Mouse (Mus musculus): ENCODE data around the gene Sdccag8.
A peak's percentile ranks its signal among the peaks of the same experiment; 100 is the strongest.

Sdccag8 gene

DNA sequence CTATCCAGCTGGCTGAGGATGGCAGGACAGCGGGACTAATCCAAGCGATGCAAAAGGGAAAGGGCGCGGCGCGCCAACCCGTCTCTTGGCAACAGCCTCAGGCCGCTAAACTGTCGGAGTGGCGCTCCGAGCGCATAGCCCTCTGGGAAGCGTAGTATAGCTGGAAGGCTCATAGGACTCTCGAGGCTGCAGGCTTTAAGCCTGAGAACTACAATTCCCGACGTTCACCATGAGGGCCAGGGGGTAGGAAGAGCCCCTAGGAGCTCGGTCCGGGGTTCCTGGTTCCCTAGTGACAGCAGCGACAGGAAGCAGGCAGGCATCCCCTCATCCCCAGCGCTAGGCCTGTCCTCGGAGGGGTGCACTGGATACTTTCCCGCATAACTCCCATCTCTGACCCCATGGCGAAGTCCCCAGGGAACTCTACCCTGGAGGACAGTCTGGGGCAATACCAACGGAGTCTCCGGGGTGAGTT is at the start of gene Sdccag8:
TSS of gene Sdccag8 (plus strand) at position 70 of the 472 bp plus-strand sequence.
- peak; percentile 98 for DNase-seq (ENCODE audit: low read depth, low spot score)

DNA sequence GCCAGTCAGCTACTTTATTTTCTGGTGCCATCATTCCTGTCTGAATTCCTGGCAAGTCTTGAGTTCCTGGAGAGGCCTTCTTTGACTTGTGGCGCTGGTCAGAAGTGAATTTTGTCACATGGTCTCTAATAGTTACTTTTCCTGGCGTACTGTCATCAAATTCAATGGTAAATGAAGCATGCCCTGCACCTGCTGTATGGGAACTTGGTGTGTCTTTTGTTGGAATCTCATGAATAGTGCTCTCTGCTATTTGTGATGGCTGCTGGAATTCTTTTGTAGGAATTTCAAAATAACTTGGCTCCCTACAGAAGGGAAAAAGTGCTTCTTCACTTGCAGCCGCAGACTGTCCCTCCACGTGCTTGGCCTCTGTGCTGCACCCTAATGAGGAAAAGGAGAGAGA is 39.9 kb upstream of the Sdccag8 start:
- DNase-seq (ENCODE audit: low read depth, low spot score) = no peak

DNA sequence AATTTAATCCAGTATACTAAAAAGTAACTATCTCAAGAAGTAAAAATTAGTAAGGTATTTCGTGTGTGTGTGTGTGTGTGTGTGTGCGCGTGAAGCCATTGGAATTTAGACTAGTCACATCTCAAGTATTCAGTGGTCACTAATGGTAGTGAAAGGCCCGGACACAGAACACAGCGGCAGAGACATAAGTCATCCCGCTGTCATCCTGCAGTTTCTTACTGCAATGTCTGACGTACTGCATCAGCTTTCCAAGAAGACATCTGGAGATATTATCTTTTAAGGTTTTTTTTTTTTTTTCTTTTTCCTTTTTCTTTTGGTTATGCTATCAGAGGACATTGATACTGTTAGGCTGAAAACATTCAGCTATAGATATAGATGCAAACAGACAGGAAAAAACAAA is 25.1 kb upstream of the Sdccag8 start:
- no peak for DNase-seq (ENCODE audit: low read depth, low spot score)

DNA sequence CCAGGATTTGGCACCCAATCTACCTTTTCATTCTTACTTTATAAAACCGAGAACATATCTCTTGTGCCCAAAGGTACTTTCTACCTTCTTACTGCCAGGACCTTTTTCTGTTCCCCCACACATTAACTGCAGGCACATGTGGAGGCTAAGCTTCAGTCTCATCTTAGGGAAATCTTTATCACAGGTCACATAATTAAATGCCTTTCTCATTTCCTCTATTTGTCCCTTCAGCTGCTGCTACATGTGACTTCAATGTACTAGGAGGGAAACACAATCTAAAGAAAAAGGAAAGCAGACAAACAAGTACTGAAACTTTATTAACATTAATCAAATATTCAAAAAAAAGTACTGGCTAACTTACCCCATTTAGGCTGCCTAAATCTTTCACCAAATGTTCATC is 22.3 kb upstream of the Sdccag8 start:
- DNase-seq (ENCODE audit: low read depth, low spot score) = no peak

DNA sequence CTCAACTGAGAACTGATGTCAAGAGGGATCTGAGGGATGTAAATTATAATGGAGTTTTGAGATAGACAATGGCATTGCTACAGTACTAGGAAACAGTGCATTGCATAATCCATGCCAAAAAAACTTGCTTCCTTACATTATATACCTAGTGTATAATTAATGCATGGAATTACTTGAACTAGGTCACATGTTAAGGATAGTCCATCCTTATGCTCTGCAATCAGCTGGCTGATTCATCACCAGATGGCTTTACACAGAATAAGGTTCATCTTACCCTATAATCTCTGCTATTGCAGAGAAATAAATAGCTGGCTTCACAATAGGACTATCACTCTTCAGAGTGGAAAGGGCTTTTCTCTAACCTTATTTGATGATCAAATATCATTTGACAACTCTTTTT is 15.8 kb upstream of the Sdccag8 start:
- DNase-seq (ENCODE audit: low read depth, low spot score) = no peak

DNA sequence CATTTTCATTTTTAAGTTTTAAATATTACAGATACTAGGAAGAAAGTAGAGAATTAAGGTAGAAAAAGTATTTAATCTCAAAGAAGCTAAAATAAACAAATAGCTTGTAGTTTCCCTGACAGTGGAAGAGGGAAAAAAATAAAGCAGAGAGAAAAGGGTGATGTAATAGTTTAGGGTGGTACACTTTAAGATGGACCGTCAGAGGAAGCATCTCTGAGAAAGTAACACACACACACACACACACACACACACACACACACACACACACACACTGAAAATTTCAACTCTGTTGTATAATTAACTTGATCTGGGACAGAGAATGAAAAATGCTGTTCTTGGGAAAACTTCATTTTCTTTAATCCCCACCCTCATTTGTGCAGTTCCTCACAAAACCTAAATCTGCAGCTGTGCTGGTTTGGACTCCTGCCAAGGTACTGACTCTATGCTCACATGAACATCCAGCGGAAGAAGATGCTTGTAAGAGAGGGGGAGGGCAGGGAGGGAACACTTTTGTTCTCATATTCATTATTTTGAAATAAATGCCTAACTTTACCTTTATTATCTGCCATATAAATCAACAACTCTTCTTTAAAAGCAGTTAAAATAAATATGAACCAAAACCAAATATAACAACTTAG is 13.6 kb upstream of the Sdccag8 start:
- DNase-seq (ENCODE audit: low read depth, low spot score) = peak; percentile 9

DNA sequence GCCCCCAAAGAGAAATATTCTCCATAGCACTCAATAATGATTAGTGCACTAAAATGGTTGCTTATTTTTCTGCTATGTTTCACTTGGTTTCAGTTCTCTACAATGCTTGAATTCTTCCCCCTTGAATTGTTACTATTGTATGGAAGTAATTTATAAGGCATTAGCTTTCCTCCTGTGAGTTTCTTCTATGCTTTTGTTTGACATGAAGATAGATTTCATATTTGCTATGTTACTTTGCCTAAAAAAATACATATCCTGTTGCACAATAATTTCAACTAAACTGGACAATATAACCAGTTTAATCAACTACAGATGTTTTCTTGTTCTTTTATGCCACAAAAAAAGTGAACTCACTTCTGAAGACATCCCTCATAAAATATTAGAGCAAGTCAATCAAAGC is 4.3 kb upstream of the Sdccag8 start:
- no peak for DNase-seq (ENCODE audit: low read depth, low spot score)

DNA sequence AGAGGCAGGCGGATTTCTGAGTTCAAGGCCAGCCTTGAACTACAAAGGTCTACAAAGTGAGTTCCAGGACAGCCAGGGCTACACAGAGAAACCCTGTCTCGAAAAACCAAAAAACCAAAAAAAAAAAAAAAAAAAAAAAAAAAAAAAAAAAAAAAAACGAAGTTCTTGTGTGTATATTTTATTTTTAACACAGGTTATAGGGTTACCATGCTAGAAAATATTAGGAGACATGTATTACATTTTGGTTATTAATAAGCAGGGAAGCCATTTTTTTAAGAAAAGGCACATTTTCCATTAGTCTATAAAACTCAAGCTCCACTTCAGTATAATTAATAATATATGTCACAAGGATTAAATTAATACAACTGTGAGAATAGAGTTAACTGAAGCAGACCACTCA is 2.6 kb upstream of the Sdccag8 start:
- no peak for DNase-seq (ENCODE audit: low read depth, low spot score)

DNA sequence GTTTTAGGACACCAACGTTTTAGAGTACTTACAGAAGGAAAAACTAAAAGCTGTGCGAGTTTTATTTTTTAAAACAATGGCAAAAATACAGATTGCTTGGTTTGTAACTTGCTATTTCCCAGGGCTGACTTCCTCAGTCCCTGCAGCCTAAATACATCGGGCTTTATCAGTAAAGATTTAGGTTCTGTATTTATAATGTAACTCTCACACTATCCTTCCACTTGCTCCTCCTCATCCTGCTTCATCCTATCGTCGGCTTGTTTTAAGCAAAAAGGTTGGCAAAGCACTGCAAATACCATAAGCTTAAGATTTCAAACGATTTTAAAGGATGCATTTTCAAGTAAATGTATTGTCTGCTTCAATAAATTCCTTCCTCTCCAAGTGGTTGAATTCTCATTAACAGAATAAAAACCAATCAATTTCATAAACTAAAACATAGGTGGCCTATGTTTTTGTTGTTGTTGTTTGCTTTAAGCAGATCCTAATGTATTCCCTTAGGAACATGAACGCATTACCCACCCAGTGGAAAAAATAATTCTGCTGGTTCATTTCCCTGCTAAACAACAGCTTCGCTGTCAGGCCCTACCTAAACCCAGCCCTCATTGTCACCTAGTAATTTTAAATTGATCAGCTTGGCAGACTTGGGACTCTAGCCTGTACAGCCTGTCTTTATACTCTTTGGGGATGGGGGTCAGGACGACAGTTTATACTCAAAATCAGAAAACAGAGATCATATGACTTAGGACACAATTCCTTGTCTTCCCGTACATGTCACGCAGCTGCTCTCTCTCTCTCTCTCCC is 1.8 kb upstream of the Sdccag8 start:
- no peak for DNase-seq (ENCODE audit: low read depth, low spot score)

DNA sequence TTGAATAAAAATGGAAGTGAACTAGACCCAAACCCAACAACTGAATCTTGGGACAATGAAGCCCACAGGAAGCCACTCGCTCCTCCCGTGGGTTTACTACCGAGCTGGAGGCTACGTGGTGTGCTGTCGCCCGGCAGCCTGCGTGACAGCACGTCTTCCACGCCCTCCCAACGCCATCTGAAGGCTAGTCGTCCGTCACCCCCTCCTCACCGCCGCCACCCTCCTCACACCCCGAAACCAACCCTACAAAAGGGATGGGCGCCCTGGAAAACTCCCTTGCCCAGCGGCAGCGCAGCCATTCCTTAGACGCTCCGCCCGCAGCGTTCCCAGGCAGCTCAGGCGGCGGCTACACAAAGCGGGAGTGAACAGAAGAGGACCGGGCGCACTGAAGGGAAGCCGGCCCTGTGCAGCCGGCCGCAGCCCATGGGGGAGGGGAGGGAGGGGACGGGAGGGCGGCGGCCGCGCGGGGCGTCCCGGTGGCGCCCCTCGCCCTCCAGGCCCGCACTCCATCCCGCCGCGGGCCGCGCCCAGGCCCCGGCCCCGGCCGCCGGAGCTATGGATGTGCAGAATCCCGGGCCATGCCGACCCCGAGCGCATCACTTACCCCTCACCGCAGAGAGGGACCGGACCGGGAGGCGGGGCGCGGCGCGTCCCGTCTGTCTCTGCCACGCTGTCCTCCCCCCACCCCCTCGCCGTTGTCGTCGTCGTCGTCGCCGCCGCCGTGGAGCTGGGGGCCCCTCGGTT is 996 bp upstream of the Sdccag8 start:
- peak; percentile 73 for DNase-seq (ENCODE audit: low read depth, low spot score)

DNA sequence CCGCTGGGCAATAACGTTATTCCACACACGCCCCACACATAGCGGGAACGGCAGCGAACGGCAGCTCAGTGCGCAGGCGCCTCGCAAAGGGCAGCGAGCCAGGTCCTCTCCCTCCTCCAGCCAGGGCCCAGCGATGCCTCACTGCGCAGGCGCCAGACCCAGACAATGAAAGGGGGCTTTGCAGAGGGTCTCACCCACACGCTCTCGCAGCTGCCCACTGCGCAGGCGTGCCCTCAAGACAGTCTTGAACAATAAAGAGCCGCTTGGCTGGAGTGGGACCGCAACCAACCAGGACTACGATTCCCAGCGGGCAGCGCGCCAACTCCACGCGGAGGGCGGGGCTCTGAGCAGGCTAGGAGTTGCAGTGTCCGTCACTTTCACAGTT is 432 bp upstream of the Sdccag8 start, which contains the start of gene Cep170:
TSS of gene Cep170 (minus strand) at position 32 of the 385 bp plus-strand sequence.
- peak; percentile 99 for DNase-seq (ENCODE audit: low read depth, low spot score)

DNA sequence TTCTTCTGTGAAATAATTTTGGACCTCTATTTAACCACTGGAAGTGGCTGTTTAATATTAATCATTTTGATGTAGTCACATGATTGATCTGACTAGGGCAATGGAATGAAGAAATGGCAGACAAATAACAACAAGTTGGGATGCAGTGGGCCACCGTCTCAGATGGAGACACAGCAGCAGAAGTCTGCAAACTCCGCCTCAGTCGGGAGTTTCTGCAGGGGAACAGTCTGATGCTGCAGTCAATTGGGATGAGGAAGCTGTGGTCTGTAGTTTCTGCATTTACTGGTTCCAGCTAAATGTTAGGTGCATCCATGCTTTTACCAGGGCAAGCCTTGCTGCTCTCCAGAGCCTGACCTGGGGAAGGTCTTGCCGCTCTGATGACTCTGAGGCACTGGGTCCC is 2.3 kb downstream of the Sdccag8 start:
- DNase-seq (ENCODE audit: low read depth, low spot score) = no peak

DNA sequence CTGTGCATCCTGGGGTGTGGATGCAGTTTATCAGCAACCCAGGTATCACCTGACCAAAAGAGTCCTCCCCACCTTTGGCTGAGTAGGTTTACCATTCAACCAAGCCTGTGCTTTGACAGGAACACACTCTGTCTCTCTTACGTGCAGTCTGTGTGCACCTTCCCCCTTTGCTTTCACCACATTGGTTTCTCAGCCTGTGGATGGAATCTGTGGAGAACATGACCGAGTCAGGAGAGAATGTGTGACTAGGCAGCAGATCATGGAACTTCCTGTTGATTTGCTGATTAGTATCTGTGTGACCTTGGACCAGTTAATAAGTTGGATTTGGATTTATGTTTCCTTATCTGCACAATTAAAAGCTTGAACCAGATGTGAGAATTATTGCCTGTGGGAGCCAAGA is 3.7 kb downstream of the Sdccag8 start:
- DNase-seq (ENCODE audit: low read depth, low spot score) = no peak

DNA sequence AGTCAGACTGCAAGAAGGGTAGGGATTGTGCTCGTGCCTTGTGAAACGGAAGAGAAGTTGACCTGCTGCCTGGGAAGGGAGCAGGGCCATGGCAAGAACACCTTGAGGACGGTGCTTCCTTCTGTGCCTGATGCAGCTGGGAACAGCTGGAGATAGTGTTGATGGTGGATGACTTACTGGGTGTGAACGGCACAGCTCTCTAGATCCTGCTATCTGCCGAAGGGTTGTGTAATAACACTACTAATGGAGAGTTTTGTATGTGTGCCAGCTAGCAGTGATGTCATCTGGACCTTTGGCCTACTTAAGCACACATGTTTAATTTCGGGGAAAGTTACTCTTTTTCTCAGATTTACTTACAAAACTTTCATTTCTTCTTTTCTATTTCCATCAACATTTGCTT is 4.3 kb downstream of the Sdccag8 start:
- DNase-seq (ENCODE audit: low read depth, low spot score) = no peak

DNA sequence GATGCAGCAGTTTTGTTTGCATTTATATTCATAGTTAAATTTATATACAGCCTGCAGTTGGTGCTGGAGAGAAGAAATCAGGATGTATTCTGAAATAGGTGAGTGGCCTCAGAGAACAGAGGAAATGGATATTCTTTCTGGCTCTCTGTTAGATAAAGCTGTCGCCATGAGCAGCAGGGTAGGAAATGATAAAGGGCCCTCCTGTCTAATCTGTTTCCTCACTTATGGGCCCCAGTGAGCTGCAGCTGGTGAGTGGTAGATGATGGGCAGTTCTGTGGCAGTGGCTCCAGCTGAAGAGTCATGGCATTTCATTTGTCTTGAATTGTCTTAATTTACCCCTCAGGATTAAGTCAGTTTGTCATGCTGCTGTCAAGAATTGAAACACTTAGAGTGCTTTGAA is 7.5 kb downstream of the Sdccag8 start:
- no peak for DNase-seq (ENCODE audit: low read depth, low spot score)

DNA sequence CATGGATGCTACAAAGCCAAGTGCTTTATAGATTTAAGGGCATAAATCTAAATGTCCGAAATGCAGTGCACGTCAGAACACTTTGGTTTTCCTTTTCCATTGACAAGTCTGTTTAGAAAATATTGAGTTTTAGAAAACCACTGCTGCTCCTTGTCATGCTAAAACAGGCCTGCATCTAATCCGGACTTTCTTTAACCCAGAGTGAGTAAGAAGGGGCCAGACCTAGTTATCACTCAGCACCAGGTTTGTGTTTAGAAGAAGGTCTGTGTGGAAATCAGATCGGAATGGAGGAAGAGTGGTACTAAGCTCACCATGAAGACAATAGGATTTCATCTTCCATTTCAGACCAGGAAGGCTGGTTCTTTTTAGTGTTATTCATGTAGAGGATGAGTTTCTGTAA is 8.5 kb downstream of the Sdccag8 start:
- DNase-seq (ENCODE audit: low read depth, low spot score) = no peak

DNA sequence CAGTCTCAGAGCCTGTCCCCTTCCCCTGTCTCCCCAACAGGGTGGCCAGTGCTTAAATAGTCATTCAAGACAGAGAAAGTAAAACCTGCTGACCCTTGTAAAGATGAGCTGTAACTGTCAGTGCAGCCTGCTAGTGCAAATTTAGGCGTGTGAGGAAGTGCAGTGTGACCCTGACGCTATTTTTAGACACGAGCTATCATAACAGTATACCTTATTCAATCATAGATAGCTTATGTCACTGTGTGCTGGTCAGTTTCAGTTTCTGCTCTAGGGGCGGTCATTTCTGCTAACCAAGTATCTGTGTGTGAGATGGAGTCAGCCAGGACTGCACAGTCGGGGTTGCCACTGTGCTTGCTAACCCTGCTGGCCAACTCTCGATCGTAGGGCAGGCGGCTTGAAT is 9.4 kb downstream of the Sdccag8 start:
- DNase-seq (ENCODE audit: low read depth, low spot score) = no peak

DNA sequence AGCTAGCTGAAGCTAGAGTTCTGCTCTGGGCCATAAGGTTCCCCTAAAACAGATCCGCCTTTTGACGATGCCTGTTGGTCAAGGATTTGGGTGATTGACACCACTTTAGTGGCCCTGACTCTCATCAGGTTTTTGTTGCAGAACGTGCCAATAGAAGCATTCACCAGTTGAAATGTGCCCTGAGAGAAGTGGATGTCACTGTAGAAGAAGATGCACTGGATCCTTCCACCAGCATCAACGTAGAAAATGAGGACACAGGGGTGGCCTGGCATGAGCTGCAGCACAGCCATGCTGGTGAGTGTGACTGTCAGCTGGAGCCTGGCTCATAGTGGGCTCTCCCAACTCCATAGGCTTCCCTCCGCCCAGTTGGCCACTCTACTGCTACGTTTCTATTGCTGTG is 10.2 kb downstream of the Sdccag8 start:
- no peak for DNase-seq (ENCODE audit: low read depth, low spot score)

DNA sequence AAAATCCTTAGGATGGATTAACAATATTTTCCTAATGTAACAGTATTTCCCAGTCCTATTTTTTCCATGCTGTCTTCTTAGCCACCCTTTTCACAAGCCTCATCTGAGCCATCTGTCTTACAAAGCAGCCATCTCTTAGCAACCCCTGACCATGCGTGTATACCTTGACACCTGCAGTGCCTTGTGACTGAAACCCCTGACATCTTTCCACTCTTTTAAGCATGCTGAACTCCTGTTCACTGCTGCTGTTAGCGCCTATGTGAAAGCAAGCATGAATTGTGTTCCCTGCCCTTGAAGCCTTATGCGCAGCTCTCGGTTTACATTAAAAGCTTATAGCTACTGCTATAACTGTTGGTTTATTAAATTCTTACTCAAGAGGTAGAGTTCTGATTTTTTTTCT is 10.6 kb downstream of the Sdccag8 start:
- no peak for DNase-seq (ENCODE audit: low read depth, low spot score)

DNA sequence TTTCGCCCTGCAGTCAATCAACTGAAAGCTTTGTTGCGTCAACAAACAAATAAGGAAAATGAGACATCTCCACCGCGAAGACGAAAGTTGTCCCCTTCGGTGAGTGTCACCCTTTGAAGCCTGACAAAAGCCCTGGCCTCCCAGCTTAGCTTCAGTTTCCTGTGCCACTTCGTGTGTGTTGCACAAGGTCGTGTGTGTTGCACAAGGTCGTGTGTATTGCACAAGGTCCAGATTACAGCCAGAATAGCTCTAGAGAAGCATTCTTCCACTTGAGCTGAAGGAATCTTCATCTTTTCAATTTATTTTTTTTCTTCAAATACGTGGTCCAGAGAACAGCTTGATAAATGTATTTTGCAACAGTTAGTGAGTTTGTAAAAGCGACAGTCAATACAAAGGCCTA is 11.7 kb downstream of the Sdccag8 start:
- no peak for DNase-seq (ENCODE audit: low read depth, low spot score)

DNA sequence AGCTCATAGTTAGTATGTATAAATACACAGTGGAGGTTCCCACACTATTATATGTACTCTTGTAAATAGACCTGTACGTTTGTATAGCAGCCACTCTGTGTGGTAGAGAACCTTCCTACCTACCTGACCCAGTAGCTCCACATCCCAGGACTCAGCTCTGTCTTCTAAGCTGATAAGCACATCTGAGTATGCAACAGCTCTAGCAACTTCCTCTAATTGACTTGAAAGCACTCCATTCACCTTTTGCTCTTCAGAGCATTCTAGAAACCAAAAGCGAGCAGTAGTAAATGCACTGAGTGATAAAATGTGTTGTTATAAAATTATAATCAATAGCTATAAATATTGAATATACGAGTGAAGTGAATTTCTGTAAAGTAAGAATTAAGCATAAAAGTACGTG is 12.5 kb downstream of the Sdccag8 start:
- DNase-seq (ENCODE audit: low read depth, low spot score) = no peak

DNA sequence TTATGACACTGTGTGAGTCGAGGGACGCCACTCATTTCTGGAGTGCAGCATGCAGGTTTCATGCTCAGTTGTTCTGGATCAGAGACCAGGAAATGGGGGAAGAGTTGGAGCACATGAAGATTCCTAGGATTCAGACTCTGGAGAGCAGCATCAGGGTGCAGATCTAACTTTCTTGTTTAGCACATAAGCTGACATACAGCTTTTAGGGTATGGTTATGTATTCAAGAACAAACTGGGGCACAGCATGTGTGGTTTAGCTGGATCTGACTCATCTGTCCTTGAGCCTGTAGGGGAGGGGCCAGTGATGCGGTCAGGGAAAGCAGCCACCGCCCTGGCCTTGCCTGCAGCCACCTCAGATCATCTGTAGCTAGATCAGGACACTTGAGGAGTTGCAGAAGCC is 12.9 kb downstream of the Sdccag8 start:
- DNase-seq (ENCODE audit: low read depth, low spot score) = no peak

Data from R1 (cell line).